Mouse (Mus musculus) testis, adult 2 months (tissue): ENCODE results near the gene Katnal1.

ENCODE experiments used
- CTCF ChIP-seq: fragments of 200-500 bp; IDR thresholded peaks from 2 replicates; pipeline ENCODE4 v1.5.1; 2012; ENCODE audit warnings: low read depth, mild to moderate bottlenecking, inconsistent platforms, low read length, moderate library complexity; ENCODE audit not compliant: control insufficient read depth, insufficient read depth, insufficient replicate concordance
- POLR2A ChIP-seq: fragments of 200-500 bp; IDR thresholded peaks from 2 replicates; pipeline ENCODE4 v1.6.1; 2012; ENCODE audit warnings: low read depth, mild to moderate bottlenecking, inconsistent platforms, low read length, moderate library complexity; ENCODE audit not compliant: control insufficient read depth

- no peak for TF ChIP-seq CTCF
- TF ChIP-seq POLR2A, result no peak
Observed at GRCm38 (mm10) chr5:148909057-148909395, 20.1 kb downstream of the Katnal1 start.
